Mouse (Mus musculus) activated CD4-positive, CD25-positive, alpha-beta regulatory T cell, adult 4 months (primary cell): ENCODE data around the gene Stk25. TPM values are rescaled to one million over a fixed set of nuclear protein-coding genes. Genes with fewer than 3 reads are reported as not detected.

Source experiments
- ATAC-seq: one replicate; pipeline ENCODE4 v1.8.0; 2017
- polyA plus RNA-seq, 2 experiments: library from polyadenylated mRNA; unstranded; fragments of 100-300 nt; shearing (Covaris generic); gene quantifications; one replicate each; pipeline ENCODE4 v1.2.1; 2017

Stk25 gene
- polyA plus RNA-seq, 2 experiments from 2014 or later = 28.6 to 32.3 TPM

DNA sequence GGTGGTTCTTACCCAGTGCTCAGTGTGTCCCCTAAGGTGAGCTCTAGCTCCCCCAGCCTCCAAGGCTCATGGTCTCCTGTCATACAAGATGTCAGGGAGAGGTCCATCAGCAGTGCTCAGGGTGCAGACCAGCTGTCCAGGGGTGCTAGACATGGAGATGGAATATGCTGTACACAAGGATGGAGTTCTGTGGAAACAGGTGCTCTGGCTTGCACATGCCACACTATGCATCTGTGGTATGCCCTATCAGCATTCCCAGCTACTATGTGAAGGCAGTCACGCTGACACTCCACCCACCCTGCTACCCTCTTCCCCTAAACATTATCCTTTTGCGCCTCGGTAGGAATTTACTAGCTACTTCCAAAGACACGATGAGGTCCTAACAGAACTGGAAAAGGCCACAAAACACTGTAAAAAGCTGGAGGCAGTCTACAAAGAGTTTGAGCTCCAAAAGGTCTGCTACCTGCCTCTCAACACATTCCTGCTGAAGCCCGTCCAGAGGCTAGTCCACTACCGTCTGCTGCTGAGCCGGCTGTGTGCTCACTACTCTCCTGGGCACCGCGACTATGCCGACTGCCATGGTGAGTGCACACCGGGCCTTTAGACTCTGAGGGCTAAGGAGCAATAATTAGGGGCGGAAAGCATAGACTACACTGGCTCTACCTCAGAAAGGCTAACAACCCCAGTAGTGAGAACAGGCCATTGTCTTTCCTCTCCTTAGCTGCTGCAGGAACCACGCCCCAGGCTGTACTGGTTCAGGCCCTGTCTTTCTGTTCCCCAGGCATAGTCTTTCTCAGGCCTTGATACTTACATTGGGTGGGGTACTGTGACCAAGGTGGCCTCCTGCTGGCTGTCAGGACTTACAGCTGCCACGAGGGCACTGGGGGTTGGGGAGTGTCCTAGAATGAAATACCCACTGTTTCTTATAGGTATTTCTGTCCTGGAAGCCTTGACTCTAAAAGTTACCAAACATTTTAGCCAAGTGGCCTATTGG lies 51.1 kb downstream of the Stk25 start:
- ATAC-seq = no peak

DNA sequence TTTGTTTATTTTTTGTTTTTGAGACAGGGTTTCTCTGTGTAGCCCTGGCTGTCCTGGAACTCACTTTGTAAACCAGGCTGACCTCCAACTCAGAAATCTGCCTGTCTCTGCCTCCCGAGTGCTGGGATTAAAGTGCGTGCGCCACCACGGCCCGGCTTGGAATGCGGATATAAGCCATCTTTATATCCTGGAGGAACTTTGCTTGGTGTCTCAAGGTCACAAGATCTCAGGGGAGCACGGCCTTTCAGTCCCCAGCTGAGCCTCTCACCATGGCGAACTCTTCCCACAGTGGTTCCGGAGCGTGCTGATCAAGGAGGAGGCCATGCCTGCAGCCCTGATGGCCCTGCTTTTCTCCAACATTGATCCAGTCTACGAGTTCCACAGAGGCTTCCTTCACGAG lies 54.5 kb downstream of the Stk25 start:
- ATAC-seq = no peak

DNA sequence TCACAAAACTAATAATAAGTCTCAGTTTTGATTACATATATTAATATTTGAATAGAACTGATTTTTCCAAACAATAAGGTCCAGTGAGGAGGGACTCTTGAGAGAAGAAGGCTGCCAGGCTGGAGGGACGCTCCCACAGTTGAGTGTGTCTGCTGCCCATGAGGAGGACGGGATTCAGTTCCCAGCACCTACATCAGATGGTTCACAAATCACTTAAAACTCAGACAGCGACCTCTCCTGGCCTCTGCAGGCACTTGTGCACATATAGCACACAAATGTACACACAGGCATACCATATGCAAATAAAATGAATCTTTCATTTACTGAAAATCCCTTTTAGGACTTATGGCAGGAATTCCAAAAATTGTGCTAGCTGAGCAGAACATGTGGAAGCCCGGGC lies 55.5 kb downstream of the Stk25 start:
- no peak for ATAC-seq

DNA sequence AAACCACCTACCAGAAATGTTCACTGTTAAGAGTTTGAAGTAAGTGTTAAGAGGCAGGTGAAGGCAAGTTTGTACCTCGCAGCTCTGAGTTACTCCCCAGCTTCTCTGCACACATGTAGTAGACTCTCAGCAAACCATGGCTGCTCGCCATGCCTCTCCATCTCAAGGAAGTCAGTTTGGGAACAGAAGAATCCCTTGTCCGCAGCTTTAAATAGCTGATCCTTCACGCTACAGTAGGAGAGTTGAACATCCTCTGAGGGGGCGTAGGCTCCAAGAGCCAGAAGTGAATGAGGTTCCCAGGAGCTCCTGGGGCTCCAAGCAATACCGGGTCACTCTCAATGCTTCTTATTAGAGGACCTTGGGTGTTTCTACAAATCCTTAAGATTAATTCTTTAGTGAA lies 62.5 kb downstream of the Stk25 start:
- no peak for ATAC-seq

DNA sequence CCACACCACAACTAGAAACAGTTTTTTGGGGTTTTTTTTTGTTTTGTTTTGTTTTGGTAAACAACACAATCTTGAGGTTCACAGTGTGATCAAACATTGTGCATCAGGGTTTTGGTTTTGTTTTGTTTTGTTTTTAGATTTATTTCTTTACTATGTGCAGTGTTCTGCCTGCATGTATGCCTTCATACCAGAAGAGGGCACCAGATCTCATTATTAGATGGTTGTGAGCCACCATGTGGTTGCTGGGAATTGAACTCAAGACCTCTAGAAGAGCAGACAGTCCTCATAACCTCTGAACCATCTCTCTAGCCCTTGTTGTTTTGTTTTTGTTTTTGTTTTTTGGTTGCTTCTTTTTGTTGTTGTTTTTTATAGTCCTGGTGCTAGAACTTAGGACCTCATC lies 64.5 kb downstream of the Stk25 start:
- no peak for ATAC-seq

DNA sequence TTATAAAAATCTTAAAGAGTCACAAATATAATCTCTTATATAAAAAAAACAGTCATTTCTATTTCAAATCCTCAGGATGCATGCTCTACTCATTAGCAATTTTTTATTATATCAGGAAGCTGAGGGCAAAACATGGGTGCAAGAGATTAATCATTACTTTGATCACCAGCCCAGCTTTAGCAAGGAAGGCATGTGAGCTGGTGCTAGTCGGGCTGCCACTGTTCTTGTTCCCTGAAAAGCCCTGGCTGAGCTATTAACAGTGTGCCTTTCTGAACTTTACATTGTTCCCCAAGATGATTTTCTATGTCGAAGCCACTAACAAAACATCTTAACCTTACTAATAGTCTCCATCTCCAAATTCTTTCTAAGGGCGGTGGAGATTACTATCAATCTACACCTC lies 70.1 kb downstream of the Stk25 start:
- ATAC-seq = no peak

DNA sequence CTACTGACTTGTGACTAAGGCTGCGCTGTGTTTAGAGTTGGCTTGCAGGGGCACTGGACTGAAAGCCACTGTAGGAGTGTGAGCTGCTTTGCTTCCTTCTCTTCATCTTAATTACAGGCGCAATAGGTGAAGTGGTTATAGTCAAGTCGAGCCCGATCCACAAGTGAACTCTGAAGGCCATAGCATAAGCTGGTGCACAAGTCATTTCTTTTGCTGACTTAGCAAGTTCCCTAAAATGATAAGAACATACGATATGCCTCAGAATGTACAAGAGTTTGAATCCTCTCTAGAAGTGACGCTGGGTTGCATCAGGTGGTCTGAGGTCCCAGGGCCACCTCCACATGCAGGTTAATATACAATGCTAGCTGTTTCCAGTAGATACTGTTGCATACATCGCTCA lies 76.9 kb downstream of the Stk25 start:
- no peak for ATAC-seq

DNA sequence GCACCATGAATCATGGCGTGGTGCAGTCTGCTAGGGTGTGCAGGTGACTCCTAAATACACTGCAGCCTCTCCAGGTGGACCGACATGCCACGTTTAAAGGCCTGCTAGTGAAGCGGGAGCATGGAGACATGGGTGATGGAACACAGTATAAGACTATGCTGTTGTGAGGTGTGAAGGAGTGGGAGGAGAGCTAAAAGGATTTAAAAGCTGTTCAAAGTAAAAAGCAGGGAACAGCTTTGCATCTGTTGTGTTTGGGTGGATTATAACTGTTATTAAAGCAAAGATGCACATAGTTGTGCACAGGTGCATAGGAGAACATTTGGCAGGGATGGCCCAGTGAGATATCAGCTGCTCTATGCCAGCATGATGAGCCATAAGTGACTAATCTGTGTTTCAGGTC lies 80.6 kb downstream of the Stk25 start:
- no peak for ATAC-seq

DNA sequence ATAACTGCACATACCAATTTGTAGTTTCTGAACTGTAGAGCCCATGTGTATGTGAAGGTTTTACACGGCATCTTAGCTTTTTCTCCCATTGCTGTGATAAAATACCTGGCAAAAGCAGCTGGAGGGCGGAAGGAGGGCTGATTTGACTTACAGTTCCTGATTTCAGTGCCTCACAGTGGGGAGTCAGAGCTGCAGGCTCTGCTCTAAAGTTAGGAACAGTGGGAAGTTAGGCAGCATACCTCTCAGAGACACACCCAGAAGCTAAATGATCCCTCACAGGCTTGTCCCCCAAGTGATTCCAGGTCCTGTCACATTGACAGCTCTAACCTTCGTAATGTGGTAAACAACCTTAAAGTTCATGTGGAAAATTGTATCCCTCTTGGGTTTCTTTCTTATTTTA lies 81.4 kb downstream of the Stk25 start:
- ATAC-seq = no peak

Other genes with a start within 250 kb of the Stk25 start
- 10 to 100 TPM; 44.1 to 58.8 TPM for gene Hdlbp, start 179.8 kb downstream of the Stk25 start, polyA plus RNA-seq
- under 1 TPM; 0.61 to 0.76 TPM for gene Farp2, start 146.6 kb downstream of the Stk25 start, polyA plus RNA-seq
- gene Bok, start 27.0 kb upstream of the Stk25 start, polyA plus RNA-seq = not detected
- 10 to 100 TPM; 54.1 to 77.9 TPM for gene Atg4b, start 92.8 kb upstream of the Stk25 start, polyA plus RNA-seq
- 10 to 100 TPM; 15.3 to 16.5 TPM for gene Thap4, start 96.2 kb upstream of the Stk25 start, polyA plus RNA-seq
- gene Dtymk, start 143.3 kb upstream of the Stk25 start, polyA plus RNA-seq = 100 to 1,000 TPM; 129 to 134 TPM
- 10 to 100 TPM; 19.8 to 21.8 TPM for gene Ing5, start 145.3 kb upstream of the Stk25 start, polyA plus RNA-seq
- 10 to 100 TPM; 15.5 to 20.9 TPM for gene D2hgdh, start 166.2 kb upstream of the Stk25 start, polyA plus RNA-seq
- not detected for gene Gal3st2, start 202.6 kb upstream of the Stk25 start, polyA plus RNA-seq